Mouse (Mus musculus) CD8-positive naive resting alpha-beta T cell, adult 57 days (primary cell): ENCODE results near the gene Bach1. TPM values are rescaled to one million over a fixed set of nuclear protein-coding genes. Genes with fewer than 3 reads are reported as not detected.

Source experiments
- total RNA-seq: library from RNA; stranded (reverse); gene quantifications from one replicate; pipeline ENCODE4 v1.2.4, GENCODE M21; 2023

The Bach1 gene
- total RNA-seq = 29.1 TPM

DNA sequence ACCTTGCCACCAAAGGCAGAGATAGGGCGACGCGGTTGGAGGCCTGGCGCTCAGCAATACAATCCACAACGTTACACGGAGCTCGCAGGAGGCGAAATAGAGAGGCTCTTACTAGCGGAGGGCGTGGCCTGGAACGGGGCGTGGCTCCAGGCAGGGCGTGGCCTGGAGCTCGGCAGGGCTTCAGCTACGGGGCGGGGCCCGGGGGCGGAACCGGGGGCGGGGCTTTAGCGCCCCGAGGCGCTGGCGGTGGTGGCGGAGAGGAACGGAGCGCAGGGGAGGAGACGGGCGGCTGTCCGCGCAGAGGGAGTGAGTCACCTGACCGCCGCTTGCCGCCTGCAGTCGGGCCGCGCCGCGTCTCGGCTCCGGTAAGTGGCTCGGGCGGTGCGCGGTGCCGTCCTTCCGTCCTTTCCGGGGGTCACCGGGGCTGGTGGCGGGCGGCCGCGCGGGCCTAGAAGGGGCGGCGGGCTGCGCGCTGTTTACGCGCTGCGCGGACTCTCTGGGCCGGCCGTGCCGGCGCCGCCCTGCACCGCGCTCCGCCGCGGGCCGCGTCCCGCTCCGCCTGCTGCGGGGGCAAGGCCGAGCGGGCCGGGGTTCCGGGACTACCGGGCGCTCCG is at the start of gene Bach1:
TSS of gene Bach1 (plus strand) at position 254 of the 614 bp plus-strand sequence.

Other genes starting within 250 kb of the Bach1 start
- 112 TPM for gene Usp16, start 244.2 kb upstream of the Bach1 start, total RNA-seq
- gene Cct8, start 203.1 kb upstream of the Bach1 start, total RNA-seq = 145 TPM
- not detected for gene Map3k7cl, start 145.6 kb upstream of the Bach1 start, total RNA-seq